Mouse (Mus musculus) lung, postnatal 0 days (tissue): Measurements from ENCODE around the gene Paxbp1. TPM values are rescaled to one million over a fixed set of nuclear protein-coding genes. Genes with fewer than 3 reads are reported as not detected.
A peak's percentile ranks its signal among the peaks of the same experiment; 100 is the strongest.

Source experiments
- ATAC-seq: fragments of 200-750 bp; cut with Nextera tagmentation; 2 replicates; pipeline ENCODE4 v1.8.0; 2017; ENCODE audit warnings: moderate library complexity
- DNase-seq: peaks from one replicate; pipeline ENCODE4 v3.0.0-alpha.2; 2016; ENCODE audit warnings: low spot score
- H3K27ac ChIP-seq: fragments of 300-500 bp; sonication (generic); 2 replicates; pipeline ENCODE4 v1.5.1; 2014; ENCODE audit warnings: antibody characterized with exemption, mild to moderate bottlenecking, low read length, mixed read lengths
- H3K27me3 ChIP-seq: fragments of 300-500 bp; sonication (generic); replicated peaks from 2 replicates; pipeline ENCODE4 v1.6.1; 2014; ENCODE audit warnings: low read length, mixed read lengths; ENCODE audit not compliant: insufficient read depth
- H3K36me3 ChIP-seq: fragments of 300-500 bp; sonication (generic); 2 replicates; pipeline ENCODE4 v1.6.1; 2014; ENCODE audit warnings: low read length, mixed read lengths; ENCODE audit not compliant: insufficient read depth
- H3K4me1 ChIP-seq: fragments of 300-500 bp; sonication (generic); 2 replicates; pipeline ENCODE4 v1.6.1; 2014; ENCODE audit warnings: antibody characterized with exemption, low read depth, low read length, mixed read lengths; ENCODE audit not compliant: insufficient read depth
- H3K4me2 ChIP-seq: fragments of 300-500 bp; sonication (generic); replicated peaks from 2 replicates; pipeline ENCODE4 v1.6.1; 2014; ENCODE audit warnings: low read depth, mild to moderate bottlenecking, low read length, moderate library complexity, mixed read lengths
- H3K4me3 ChIP-seq: fragments of 300-500 bp; sonication (generic); 2 replicates; pipeline ENCODE4 v1.5.1; 2014; ENCODE audit warnings: low read depth, low read length
- H3K9ac ChIP-seq: fragments of 300-500 bp; sonication (generic); replicated peaks from 2 replicates; pipeline ENCODE4 v1.6.1; 2014; ENCODE audit warnings: low read depth, mild to moderate bottlenecking
- H3K9me3 ChIP-seq: fragments of 300-500 bp; sonication (generic); 2 replicates; pipeline ENCODE4 v1.6.1; 2016; ENCODE audit warnings: low read length, mixed read lengths
- CTCF ChIP-seq: IDR thresholded peaks from 2 replicates; pipeline ENCODE4 v1.5.1; 2016; ENCODE audit warnings: antibody characterized with exemption, mild to moderate bottlenecking
- EP300 ChIP-seq: IDR thresholded peaks from 2 replicates; pipeline ENCODE4 v1.6.1; 2016; ENCODE audit warnings: antibody characterized with exemption, mild to moderate bottlenecking, control low read depth
- WGBS: fragments of 180-500 bp; shearing (Covaris S2); extraction: QIAGEN DNeasy Blood & Tissue Kit; methylation state at CpG from one replicate; pipeline ENCODE4 v1.1.7; 2014; 5-methylcytosine and 5-hydroxymethylcytosine counted together
- polyA plus RNA-seq: library from polyadenylated mRNA; unstranded; fragments of >200 nt; fragmentation: Nextera tagmentation; extraction: Ambion mirVana; gene quantifications from 2 replicates; pipeline ENCODE4 v1.2.1, GENCODE M21; 2015

Paxbp1 gene
- polyA plus RNA-seq, 1 experiment from 2014 or later: 20.3 TPM

- no peak overlapping the region; the same call in 1 of the 2 replicates for H3K4me2 ChIP-seq
- 0 out of 2 replicates have a peak, but pooled peaks cover 6% of the 10 kb centered on the region for H3K36me3 ChIP-seq
- H3K4me3 ChIP-seq: no peak overlapping the region
- peak; percentile 58 for DNase-seq
- H3K9me3 ChIP-seq: no peaks in the 10 kb centered on the region
- 0 out of 2 replicates have a peak, but pooled peaks cover 4% of the 10 kb centered on the region for H3K4me1 ChIP-seq
- H3K27ac ChIP-seq: 0 out of 2 replicates have a peak overlapping the region, but pooled peaks have one; percentile 26
- no peak for TF ChIP-seq EP300
- no peak for TF ChIP-seq CTCF
- WGBS: 22% methylated on average over 4 of the region's 4 CpGs
- H3K9ac ChIP-seq: no peak overlapping the region
- ATAC-seq: peak; percentile 67
- no peaks in the 10 kb centered on the region for H3K27me3 ChIP-seq
Measured at GRCm38 (mm10) chr16:90995023-90995422, 49.3 kb downstream of the Paxbp1 start.

DNA sequence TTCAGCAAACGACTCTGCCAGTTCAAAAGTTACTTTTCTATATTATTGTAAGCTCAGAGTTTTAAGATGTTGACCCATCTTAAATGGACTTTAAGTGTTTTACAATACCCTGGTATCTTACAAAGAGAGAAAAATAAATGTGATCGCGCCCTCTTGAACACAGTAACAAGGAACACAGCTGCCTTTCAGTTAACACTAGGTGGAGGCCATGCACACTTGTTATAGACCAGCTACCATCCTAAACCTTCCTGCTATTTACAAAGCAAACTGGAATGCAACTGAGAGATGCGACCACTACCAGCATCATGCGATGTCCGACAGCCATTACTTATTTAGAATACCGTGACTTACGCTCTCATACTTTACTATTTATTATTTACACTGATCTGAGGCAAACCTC is 55.2 kb downstream of the Paxbp1 start:
- ATAC-seq: no peak
- Histone ChIP-seq H3K4me3 (no peak overlapping the region), H3K27ac (no peak overlapping the region), H3K9ac (no peak overlapping the region), H3K36me3 (peaks cover 11% of the 10 kb centered on the region; the same call in 1 of the 2 replicates), H3K4me1 (no peaks in the 10 kb centered on the region), H3K4me2 (no peak overlapping the region), H3K9me3 (no peaks in the 10 kb centered on the region), H3K27me3 (no peaks in the 10 kb centered on the region)
- DNase-seq: no peak
- TF ChIP-seq CTCF: no peak
- no peak for TF ChIP-seq EP300
- 93% methylated on average over 8 of the region's 8 CpGs for WGBS

- Histone ChIP-seq H3K9me3 (no peaks in the 10 kb centered on the region), H3K4me2 (no peak overlapping the region), H3K4me1 (no peaks in the 10 kb centered on the region), H3K27ac (no peak overlapping the region), H3K4me3 (no peak overlapping the region), H3K36me3 (peaks cover 11% of the 10 kb centered on the region; the same call in 1 of the 2 replicates), H3K27me3 (no peaks in the 10 kb centered on the region), H3K9ac (no peak overlapping the region)
- no peak for ATAC-seq
- WGBS: 89% methylated on average over 3 of the region's 3 CpGs
- TF ChIP-seq EP300: no peak
- no peak for TF ChIP-seq CTCF
- no peak for DNase-seq
Measured at GRCm38 (mm10) chr16:90988665-90989064, 55.7 kb downstream of the Paxbp1 start.

DNA sequence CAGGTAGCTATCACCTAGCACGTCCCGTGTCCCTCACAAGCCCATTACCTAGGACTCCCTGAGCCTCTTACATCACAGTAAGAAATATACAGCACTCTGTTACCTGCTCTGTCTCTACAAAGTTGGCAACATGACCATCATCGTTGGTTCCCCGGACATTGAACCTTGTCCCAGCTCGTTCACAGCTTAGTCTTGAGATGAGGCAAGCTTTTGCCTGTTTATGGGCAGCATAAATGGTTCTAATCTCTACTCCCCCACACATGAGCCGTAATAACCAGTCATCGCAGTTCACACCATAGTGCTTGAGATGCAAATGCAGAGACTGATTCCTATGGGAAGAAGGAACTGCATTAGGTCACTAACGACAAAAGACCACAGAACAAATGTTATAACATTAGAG is 56.3 kb downstream of the Paxbp1 start:
- Histone ChIP-seq H3K27ac (no peak overlapping the region), H3K4me3 (no peak overlapping the region), H3K27me3 (no peaks in the 10 kb centered on the region), H3K9ac (no peak overlapping the region), H3K9me3 (no peaks in the 10 kb centered on the region), H3K4me2 (no peak overlapping the region), H3K36me3 (peaks cover 11% of the 10 kb centered on the region; the same call in 1 of the 2 replicates), H3K4me1 (no peaks in the 10 kb centered on the region)
- DNase-seq (no peak), ATAC-seq (no peak)
- WGBS: 92% methylated on average over 8 of the region's 8 CpGs
- TF ChIP-seq CTCF: no peak

DNA sequence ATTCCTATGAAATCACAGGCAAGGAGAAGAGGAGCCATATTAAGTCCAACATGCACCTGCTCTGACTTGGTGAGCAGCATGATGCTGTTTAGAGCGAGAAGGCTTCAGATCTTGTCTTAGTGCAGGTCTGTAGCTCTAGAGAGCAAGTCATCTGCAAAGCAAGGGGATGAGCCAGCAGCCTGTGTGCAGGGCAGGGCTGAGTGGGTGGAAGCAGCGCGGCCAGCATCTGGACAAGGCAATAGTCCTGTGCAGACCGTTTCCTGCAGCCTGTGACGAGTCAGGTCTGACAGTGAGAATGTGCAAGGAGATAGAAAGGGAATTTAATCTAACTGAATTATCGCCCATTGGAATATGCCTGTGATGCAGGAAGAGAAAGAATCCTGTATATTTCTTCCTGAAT is 73.3 kb downstream of the Paxbp1 start:
- no peaks in the 10 kb centered on the region for H3K27me3 ChIP-seq
- TF ChIP-seq CTCF (no peak), EP300 (no peak)
- no peak for DNase-seq
- no peaks in the 10 kb centered on the region for H3K36me3 ChIP-seq
- no peaks in the 10 kb centered on the region for H3K9me3 ChIP-seq
- H3K4me3 ChIP-seq: no peak overlapping the region
- no peak overlapping the region for H3K9ac ChIP-seq
- no peaks in the 10 kb centered on the region for H3K4me1 ChIP-seq
- 82% methylated on average over 6 of the region's 6 CpGs for WGBS
- H3K4me2 ChIP-seq: no peak overlapping the region
- ATAC-seq: no peak
- no peak overlapping the region for H3K27ac ChIP-seq

DNA sequence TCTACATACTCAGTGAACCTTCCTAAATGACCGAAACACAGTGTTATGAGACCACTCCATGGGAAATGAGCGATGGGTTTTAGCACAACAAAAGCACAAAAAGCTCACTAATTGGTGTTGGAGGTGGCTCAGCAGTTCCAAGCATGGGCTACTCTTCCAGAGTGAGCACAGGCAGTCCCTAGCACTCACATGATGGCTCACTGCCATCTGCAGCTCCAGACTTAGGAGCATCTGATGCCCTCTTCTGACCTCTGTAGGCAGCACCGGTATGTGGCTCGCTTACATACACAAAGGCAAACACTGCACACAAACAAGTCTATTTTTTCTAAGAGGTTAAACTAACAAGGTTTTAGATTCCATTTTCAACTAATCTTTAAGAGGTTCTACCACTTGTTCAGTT is 78.1 kb downstream of the Paxbp1 start:
- ATAC-seq (no peak), DNase-seq (peak; percentile 14)
- H3K4me2 ChIP-seq: no peak overlapping the region
- TF ChIP-seq EP300 (no peak), CTCF (peak; percentile 31)
- H3K36me3 ChIP-seq: peaks cover 12% of the 10 kb centered on the region; the same call in 1 of the 2 replicates
- H3K27me3 ChIP-seq: no peaks in the 10 kb centered on the region
- WGBS: 71% methylated on average over 4 of the region's 4 CpGs
- H3K9ac ChIP-seq: no peak overlapping the region
- H3K9me3 ChIP-seq: no peaks in the 10 kb centered on the region
- H3K4me3 ChIP-seq: no peak overlapping the region
- no peak overlapping the region for H3K27ac ChIP-seq
- H3K4me1 ChIP-seq: no peaks in the 10 kb centered on the region

GRCm38 (mm10) chr16:90964302-90964701 is 80.0 kb downstream of the Paxbp1 start:
- no peak overlapping the region for H3K27ac ChIP-seq

More at GRCm38 (mm10) chr16:90964302-90964701, 80.0 kb downstream of the Paxbp1 start:
- Histone ChIP-seq H3K27me3 (no peaks in the 10 kb centered on the region), H3K4me3 (no peak overlapping the region), H3K4me2 (no peak overlapping the region), H3K9ac (no peak overlapping the region), H3K4me1 (no peaks in the 10 kb centered on the region), H3K36me3 (peaks cover 12% of the 10 kb centered on the region; the same call in 1 of the 2 replicates), H3K9me3 (no peaks in the 10 kb centered on the region)
- TF ChIP-seq CTCF: no peak
- TF ChIP-seq EP300: no peak
- WGBS: 91% methylated on average over 10 of the region's 10 CpGs
- DNase-seq (no peak), ATAC-seq (no peak)

Other genes with a start within 250 kb of the Paxbp1 start
- gene Urb1, start 234.1 kb downstream of the Paxbp1 start, polyA plus RNA-seq: 2.7 TPM in 2 replicates
- 5.9 and 9.6 TPM in 2 replicates for gene Eva1c, start 217.8 kb downstream of the Paxbp1 start, polyA plus RNA-seq
- 46.3 and 47.9 TPM in 2 replicates for gene Cfap298, start 109.4 kb downstream of the Paxbp1 start, polyA plus RNA-seq
- 12.7 and 13.1 TPM in 2 replicates for gene Synj1, start 33.2 kb downstream of the Paxbp1 start, polyA plus RNA-seq
- 0.07 and 0.26 TPM in 2 replicates for gene 4932438H23Rik, start 50.6 kb upstream of the Paxbp1 start, polyA plus RNA-seq
- not detected in 2 replicates for gene Olig2, start 180.9 kb upstream of the Paxbp1 start, polyA plus RNA-seq
- not detected in 2 replicates for gene Olig1, start 225.2 kb upstream of the Paxbp1 start, polyA plus RNA-seq